Mouse (Mus musculus) cerebellum, adult 2 months (tissue): ENCODE data around the gene Map3k1.

Experiments used
- CTCF ChIP-seq: fragments of 200-500 bp; IDR thresholded peaks from 2 replicates; pipeline ENCODE4 v1.5.1; 2011; ENCODE audit warnings: low read depth, mild to moderate bottlenecking, control low read depth, low read length, moderate library complexity, borderline replicate concordance; ENCODE audit not compliant: insufficient read depth
- POLR2A ChIP-seq: fragments of 200-500 bp; IDR thresholded peaks from 2 replicates; pipeline ENCODE4 v1.6.1; 2011; ENCODE audit warnings: low read length, control low read depth, borderline replicate concordance; ENCODE audit not compliant: insufficient read depth

GRCm38 (mm10) chr13:111834613-111835012, 25.8 kb upstream of the Map3k1 start:
- TF ChIP-seq POLR2A (no peak), CTCF (no peak)
